Mouse (Mus musculus): ENCODE measurements at regions not wholly inside any gene's neighbourhood (a gene's known extent, or its start where the extent isn't known, plus 50 kb on each side); places are given as distances from the start of the nearest gene placed in this dataset.

DNA sequence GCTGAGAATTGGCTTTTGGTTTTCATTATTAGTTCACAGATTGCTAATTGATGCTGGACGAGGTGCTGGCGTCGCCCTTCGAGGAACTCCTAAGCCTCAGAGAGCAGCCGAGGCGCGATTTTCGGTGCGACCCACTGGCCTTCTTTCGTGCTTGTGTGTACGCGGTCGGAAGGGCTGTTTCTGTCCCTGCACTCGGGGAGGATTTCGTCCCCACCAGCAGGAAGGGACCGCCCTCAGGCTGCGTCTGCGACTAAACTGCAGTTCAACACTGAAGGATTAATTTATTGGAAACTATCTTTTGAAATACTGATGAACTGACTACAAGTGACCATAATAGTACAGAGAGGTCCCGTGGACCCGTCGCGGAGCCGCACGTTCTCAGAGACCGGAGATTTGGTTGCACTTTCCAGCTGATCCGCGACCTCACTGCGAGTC, 228.4 kb upstream of the Sall1 start:
- CTCF ChIA-PET = no interaction called here

- CTCF ChIA-PET = no interaction called here
These were observed 227.7 kb upstream of the Sall1 start for GRCm38 (mm10) chr8:89271381-89272355.

DNA sequence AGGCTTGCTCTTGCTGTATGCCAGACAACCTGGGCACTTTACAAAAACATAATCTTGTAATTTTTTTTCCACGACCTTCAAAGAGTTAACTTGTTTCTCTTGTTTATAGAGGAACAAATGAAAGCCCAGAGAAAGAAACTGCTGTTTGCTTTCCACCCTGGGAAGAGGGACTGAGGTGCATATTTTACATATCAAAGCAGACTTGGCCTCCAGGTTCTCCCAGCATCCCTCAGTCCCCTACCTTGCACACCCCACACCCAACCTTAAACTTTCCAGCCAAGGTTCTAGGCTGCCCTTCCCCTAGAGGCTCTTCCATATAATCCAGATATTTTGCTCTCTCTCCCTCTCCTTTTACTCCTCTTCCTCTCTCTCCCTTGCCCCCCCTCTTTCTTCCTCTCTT, 226.0 kb upstream of the Sall1 start:
- CTCF ChIA-PET = no interaction called here

DNA sequence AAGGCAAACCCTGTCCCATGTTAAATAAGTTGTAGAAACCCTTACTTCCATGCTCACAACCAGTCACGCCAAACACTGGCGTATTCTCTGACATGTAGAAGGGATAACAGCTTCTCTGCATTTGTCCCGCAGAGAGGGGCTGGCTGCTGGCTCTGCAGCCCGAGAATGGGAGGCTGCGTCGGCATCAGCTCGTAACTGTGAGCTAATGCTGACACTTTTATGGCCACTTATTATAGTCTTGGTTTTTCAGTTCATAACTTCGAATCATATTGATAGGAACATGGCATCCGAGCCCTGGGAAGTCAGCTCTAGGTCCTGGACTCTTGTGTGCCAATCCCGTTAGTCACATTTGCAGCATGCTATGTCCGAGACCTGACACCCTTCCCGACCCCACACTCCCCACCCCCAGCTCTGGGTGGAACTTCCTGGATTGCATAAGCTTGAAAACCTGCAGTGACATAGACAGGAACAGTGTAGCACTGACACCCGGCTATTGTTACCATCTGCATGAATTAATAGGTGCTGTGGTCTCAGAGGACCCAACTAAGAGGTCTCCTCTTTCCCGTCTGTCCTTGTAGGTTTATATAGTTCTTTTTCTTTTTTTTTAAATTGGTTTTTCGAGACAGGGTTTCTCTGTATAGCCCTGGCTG, 217.3 kb upstream of the Sall1 start:
- CTCF ChIA-PET = interaction anchor here (0.6 kb wide), 1 partner anchor 11 kb away, joined by 4 read pairs; no protein-coding TSS in a partner anchor

DNA sequence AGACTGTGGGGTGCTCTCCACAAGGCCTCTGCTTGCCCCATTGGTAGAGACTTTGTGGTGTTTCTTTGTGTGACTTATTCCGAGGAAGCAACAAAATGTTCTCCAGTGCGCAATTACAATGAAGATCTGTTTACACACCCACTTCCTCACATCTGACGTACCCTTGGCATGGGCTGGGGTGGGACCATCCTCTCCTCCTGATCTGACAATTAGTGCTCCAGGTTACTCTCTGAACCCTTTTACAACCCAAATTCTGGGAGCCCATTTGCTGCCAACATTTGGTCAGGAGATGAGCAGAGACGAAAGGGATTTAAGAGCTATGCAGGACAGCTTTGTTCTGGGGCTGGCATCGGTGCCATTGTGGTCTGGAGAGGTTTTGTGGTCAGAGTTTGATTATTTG, 215.9 kb upstream of the Sall1 start:
- CTCF ChIA-PET = no interaction called here

- CTCF ChIA-PET = no interaction called here
These were observed 202.4 kb upstream of the Sall1 start for GRCm38 (mm10) chr8:89246342-89246741.

GRCm38 (mm10) chr8:89245131-89245751, 201.3 kb upstream of the Sall1 start:
- CTCF ChIA-PET = no interaction called here

DNA sequence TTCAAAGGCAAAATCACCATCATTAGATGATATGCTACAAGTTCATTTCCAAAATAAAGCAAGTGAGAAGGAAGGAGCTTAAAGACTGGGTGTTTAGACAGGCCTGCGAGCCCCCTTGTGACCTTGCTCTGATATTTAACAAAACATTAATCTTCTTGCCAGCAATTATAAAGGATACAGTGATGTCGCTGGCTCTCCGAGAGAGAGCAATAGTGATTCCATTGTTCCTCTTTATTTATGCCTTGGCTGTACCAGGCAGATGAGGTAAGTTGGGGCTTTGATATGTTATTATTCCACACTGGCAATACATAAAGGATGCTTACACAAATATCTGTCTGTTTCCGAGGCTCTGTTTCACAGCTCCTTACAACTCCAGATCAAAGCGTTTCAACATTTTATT, 197.7 kb upstream of the Sall1 start:
- CTCF ChIA-PET = no interaction called here

- CTCF ChIA-PET = no interaction called here
These were observed 195.7 kb upstream of the Sall1 start for GRCm38 (mm10) chr8:89239626-89240025.

- CTCF ChIA-PET = no interaction called here
These were observed 190.1 kb upstream of the Sall1 start for GRCm38 (mm10) chr8:89234041-89234440.

- CTCF ChIA-PET = no interaction called here
These were observed 188.4 kb upstream of the Sall1 start for GRCm38 (mm10) chr8:89232318-89232717.

GRCm38 (mm10) chr8:89229144-89229543, 185.2 kb upstream of the Sall1 start:
- CTCF ChIA-PET = no interaction called here

DNA sequence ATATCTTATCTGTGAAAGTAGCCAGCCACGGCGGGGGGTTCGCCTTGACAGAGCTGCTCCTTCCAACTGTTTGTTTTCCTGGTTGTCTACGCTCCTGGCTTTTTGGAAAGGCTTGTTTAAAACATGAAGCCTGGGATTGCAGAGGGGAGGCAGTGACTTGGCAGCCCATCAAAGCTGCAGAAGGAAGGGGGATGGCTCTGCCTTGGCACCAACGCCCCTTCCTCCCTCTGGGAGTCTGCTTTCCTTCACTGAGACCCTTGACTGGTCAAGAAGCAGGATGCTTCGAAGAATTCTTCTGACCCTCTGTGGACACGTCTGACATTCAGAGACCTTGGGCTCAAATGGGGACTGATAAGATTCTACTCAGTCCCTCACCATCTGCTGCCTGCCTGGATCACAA, 176.9 kb upstream of the Sall1 start:
- CTCF ChIA-PET = no interaction called here

GRCm38 (mm10) chr8:89220381-89220780, 176.4 kb upstream of the Sall1 start:
- CTCF ChIA-PET = no interaction called here

DNA sequence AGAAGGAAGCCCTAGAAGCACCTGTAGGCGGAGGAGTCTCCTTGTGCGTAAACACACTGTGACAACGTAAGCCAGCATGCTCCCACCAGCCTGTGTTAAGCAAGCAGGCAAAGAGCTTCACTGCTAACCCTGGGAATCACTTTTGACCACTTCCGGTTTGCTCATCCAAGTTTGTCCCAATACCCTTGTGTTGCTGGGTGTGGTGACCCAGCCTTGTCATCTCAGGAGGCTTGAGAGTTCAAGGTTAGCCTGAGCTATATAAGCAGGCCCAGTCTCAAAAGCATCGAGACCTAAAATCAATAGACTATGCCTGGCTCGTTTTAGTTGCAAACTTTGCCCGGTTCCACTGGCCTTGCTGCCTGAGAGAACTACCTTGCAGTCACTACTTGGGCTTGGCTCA, 175.2 kb upstream of the Sall1 start:
- CTCF ChIA-PET = no interaction called here

GRCm38 (mm10) chr8:89217689-89218088, 173.7 kb upstream of the Sall1 start:
- CTCF ChIA-PET = no interaction called here

- CTCF ChIA-PET = no interaction called here
These were observed 168.0 kb upstream of the Sall1 start for GRCm38 (mm10) chr8:89211931-89212330.

DNA sequence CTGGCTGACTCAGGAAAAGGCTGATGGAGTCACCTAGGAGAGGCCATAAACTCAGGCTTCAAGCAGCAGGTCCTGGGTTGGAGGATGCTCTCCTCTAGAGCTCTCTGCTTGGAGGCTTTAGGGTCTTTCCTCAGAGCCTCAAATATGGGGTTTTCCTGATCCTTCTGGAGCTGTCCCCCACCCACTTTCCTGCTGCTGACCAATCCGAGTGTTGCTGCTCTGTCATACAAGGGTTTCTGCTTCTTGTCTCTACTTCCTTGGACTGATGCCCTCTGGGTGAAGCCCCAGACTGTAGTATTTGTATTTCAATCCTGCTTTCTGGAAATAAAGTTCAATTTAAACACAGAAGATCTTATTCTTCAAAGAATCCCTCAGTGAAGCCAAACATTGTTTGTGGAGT, 166.7 kb upstream of the Sall1 start:
- CTCF ChIA-PET = no interaction called here

GRCm38 (mm10) chr8:89207891-89208290, 163.9 kb upstream of the Sall1 start:
- CTCF ChIA-PET = no interaction called here

- CTCF ChIA-PET = no interaction called here
These were observed 158.6 kb upstream of the Sall1 start for GRCm38 (mm10) chr8:89202484-89203096.

DNA sequence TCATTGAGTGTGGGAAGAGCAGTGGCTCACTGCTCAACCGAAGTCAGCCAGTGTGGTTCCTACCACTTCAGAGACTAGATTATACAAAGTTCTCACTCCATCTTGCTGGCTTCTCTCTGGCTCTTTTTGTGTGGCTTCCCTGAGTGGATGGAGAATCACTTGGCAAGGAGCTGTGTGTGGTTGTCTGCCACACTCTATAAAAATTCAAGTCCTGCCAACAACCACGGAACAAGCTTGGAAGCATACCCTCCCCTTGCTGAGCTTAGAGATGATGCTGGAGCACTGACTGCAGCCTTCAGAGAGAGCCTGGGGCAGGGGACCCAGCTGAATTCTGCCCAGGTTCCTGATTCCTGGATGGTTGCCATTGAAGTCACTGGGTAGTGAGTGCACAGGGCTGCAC, 156.3 kb upstream of the Sall1 start:
- CTCF ChIA-PET = no interaction called here

- CTCF ChIA-PET = no interaction called here
These were observed 141.4 kb upstream of the Sall1 start for GRCm38 (mm10) chr8:89185314-89185713.

DNA sequence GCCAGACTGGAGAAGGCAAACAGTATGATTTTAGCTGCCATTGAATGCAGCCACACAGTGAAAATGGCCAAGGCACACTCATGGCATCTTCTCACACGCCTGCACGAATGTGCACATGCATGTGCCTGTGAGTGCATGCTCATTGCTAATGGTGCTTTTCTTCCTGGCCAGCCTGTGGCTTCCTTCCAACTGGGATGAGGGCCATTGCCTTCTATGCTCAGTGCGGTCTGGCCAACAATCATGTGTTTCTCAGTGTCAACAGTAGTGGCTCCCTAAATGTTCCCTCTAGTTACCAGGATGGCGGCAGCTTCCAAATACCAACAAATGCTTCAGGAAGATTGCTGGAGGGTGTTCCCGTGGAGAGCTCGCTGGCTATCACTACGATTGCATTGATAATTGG, 131.7 kb upstream of the Sall1 start:
- CTCF ChIA-PET = no interaction called here

All from spleen, embryonic (tissue).